Mouse (Mus musculus) G1E (cell line): ENCODE measurements around the gene Casc1.

Source experiments
- CTCF ChIP-seq: IDR thresholded peaks from 2 replicates; pipeline ENCODE4 v1.5.1; 2012; ENCODE audit warnings: low read depth, low read length, inconsistent platforms, mixed read lengths
- TAL1 ChIP-seq: conservative IDR thresholded peaks from 2 replicates; pipeline ENCODE4 v1.6.1; 2012; ENCODE audit warnings: low read depth, low read length, inconsistent platforms, mixed read lengths

- TF ChIP-seq CTCF (no peak), TAL1 (no peak)
Observed at GRCm38 (mm10) chr6:145247886-145248285, 37.1 kb upstream of the Casc1 start.
